Mouse (Mus musculus): ENCODE measurements around the gene Rasgrp3.
A peak's percentile ranks its signal among the peaks of the same experiment; 100 is the strongest.

DNA sequence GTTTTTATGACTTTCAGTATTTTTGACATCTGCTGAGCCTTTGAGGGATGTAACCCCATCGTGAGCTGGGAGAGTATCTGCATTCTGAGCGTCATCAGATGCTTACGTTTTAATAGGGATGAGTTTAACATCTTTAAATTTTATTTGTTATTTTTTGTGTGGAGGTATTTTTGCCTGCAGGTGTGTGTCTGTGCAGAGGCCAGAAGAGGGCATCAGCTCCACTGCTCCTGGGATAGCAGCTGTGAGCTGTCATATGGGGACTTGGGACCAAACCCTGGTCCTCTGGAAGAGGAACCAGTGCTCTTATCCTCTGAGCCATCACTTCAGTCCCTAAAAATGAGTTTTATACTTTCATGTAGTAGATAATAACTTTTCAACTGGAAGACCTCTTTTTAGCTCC is 12.6 kb downstream of the Rasgrp3 start:
- TF ChIP-seq CTCF (IDR thresholded peaks at IDR 0.05; ENCODE audit: low read depth, low read length), result peak; percentile 16
- TF ChIP-seq EP300 (IDR thresholded peaks at IDR 0.05; ENCODE audit: insufficient read depth, low read depth, low read length), result no peak
- no peak for TF ChIP-seq POLR2A (IDR thresholded peaks at IDR 0.05; ENCODE audit: insufficient read depth, low read length)
